ENCODE assay signal across 1 mouse cellular context in the genomic region with DNA sequence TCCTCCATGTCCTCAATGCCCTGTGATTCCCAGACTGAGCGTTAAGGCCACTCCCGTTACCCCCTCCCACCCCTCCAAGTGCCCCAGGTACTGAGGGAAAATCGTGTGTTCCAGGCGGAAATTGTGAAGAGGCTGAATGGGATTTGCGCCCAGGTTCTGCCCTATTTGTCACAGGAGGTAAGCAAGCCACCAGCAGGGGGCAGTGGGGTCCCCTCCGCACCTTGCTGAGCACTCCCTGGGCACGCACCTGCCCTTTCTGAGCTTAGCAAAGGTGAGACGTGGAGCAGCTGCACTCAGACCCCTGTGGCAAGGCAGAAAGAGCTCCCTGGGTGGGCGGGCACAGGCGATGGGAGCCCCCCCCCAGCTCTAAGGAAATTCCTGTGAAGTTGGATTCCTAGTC.
TF ChIP-seq lines count a peak whose summit lies in the region.

No protein-coding gene starts in this region.

TF ChIP-seq in MEL, 35 proteins besides CTCF, POLR2A, EP300 and RAD21:
- TF ChIP-seq CHD2 (IDR thresholded peaks at IDR 0.05; ENCODE audit: low read length) (no peak), SMC3 (IDR thresholded peaks at IDR 0.05; ENCODE audit: low read depth, low read length) (peak; percentile 56), TAL1 (IDR thresholded peaks at IDR 0.05; ENCODE audit: low read length) (no peak), USF2 (IDR thresholded peaks at IDR 0.05; ENCODE audit: borderline replicate concordance in 1 of 2, insufficient read depth in 1 of 2, low read depth in 1 of 2, low read length in 2 of 2) (no peak), MXI1 (IDR thresholded peaks at IDR 0.05; ENCODE audit: low read depth, low read length) (no peak), ZC3H11A (IDR thresholded peaks at IDR 0.05; ENCODE audit: low read depth, low read length) (no peak), GABPA (IDR thresholded peaks at IDR 0.05; ENCODE audit: low read depth, low read length) (no peak)
